Mouse (Mus musculus) embryonic facial prominence, embryonic 11.5 days (tissue): ENCODE measurements around the gene Map4. TPM values are rescaled to one million over a fixed set of nuclear protein-coding genes. Genes with fewer than 3 reads are reported as not detected.

ENCODE experiments used
- ATAC-seq: fragments of 200-750 bp; cut with Nextera tagmentation; replicated peaks from 2 replicates; pipeline ENCODE4 v1.8.0; 2017; ENCODE audit warnings: low read depth; ENCODE audit not compliant: insufficient number of reproducible peaks, low FRiP score, low TSS enrichment
- DNase-seq: peaks from one replicate; pipeline ENCODE4 v3.0.0-alpha.2; 2015; ENCODE audit warnings: low spot score
- H3K27ac ChIP-seq: fragments of 300-500 bp; sonication (generic); replicated peaks from 2 replicates; pipeline ENCODE4 v1.5.1; 2014; ENCODE audit warnings: mild to moderate bottlenecking, low read depth, low read length, control low read depth
- H3K27me3 ChIP-seq: fragments of 300-500 bp; sonication (generic); 2 replicates; pipeline ENCODE4 v1.6.1; 2014; ENCODE audit warnings: mild to moderate bottlenecking, low read length, moderate library complexity, mixed read lengths; ENCODE audit not compliant: control insufficient read depth, insufficient read depth
- H3K36me3 ChIP-seq: fragments of 300-500 bp; sonication (generic); replicated peaks from 2 replicates; pipeline ENCODE4 v1.6.1; 2014; ENCODE audit warnings: low read depth, mild to moderate bottlenecking, low read length, moderate library complexity, mixed read lengths; ENCODE audit not compliant: control insufficient read depth, insufficient read depth
- H3K4me1 ChIP-seq: fragments of 300-500 bp; sonication (generic); 2 replicates; pipeline ENCODE4 v1.6.1; 2014; ENCODE audit warnings: low read length, mixed read lengths; ENCODE audit not compliant: control insufficient read depth, insufficient read depth
- H3K4me2 ChIP-seq: fragments of 300-500 bp; sonication (generic); 2 replicates; pipeline ENCODE4 v1.6.1; 2014; ENCODE audit warnings: low read depth, mild to moderate bottlenecking, control low read depth, low read length, moderate library complexity
- H3K4me3 ChIP-seq: fragments of 300-500 bp; sonication (generic); 2 replicates; pipeline ENCODE4 v1.5.1; 2014; ENCODE audit warnings: low read depth, low read length, control low read depth
- H3K9ac ChIP-seq: fragments of 300-500 bp; sonication (generic); replicated peaks from 2 replicates; pipeline ENCODE4 v1.6.1; 2014; ENCODE audit warnings: mild to moderate bottlenecking, control low read depth, low read length
- H3K9me3 ChIP-seq: fragments of 300-500 bp; sonication (generic); replicated peaks from 2 replicates; pipeline ENCODE4 v1.6.1; 2016; ENCODE audit warnings: mild to moderate bottlenecking, low read length, inconsistent platforms, mixed read lengths; ENCODE audit not compliant: control insufficient read depth
- WGBS: fragments of 180-500 bp; shearing (Covaris S2); extraction: QIAGEN DNeasy Blood & Tissue Kit; methylation state at CpG from one replicate; pipeline ENCODE4 v1.1.7; 2014; 5-methylcytosine and 5-hydroxymethylcytosine counted together
- polyA plus RNA-seq: library from polyadenylated mRNA; unstranded; fragments of >200 nt; fragmentation: Nextera tagmentation; extraction: Ambion mirVana; gene quantifications from 2 replicates; pipeline ENCODE4 v1.2.1, GENCODE M21; 2014

Map4 gene
- polyA plus RNA-seq, 1 experiment from 2014 or later: 50.0 TPM

GRCm38 (mm10) chr9:109953538-109953937, 22.3 kb downstream of the Map4 start:
- Histone ChIP-seq H3K4me3 (no peak overlapping the region), H3K4me2 (no peak overlapping the region), H3K9me3 (no peaks in the 10 kb centered on the region), H3K9ac (no peak overlapping the region), H3K27ac (no peak overlapping the region), H3K36me3 (no peaks in the 10 kb centered on the region; the same call in 1 of the 2 replicates), H3K4me1 (no peaks in the 10 kb centered on the region), H3K27me3 (no peaks in the 10 kb centered on the region)
- 92% methylated on average over 8 of the region's 8 CpGs for WGBS
- DNase-seq (no peak), ATAC-seq (no peak)

GRCm38 (mm10) chr9:109954631-109955030, 23.4 kb downstream of the Map4 start:
- DNase-seq (no peak), ATAC-seq (no peak)
- H3K4me3 ChIP-seq: no peak overlapping the region
- no peaks in the 10 kb centered on the region for H3K27me3 ChIP-seq
- no peaks in the 10 kb centered on the region for H3K9me3 ChIP-seq
- no peaks in the 10 kb centered on the region for H3K4me1 ChIP-seq
- H3K9ac ChIP-seq: no peak overlapping the region
- no peak overlapping the region for H3K27ac ChIP-seq
- no peaks in the 10 kb centered on the region; the same call in 1 of the 2 replicates for H3K36me3 ChIP-seq
- no peak overlapping the region for H3K4me2 ChIP-seq

- Histone ChIP-seq H3K4me2 (no peak overlapping the region), H3K36me3 (no peaks in the 10 kb centered on the region), H3K9me3 (no peaks in the 10 kb centered on the region), H3K4me1 (no peaks in the 10 kb centered on the region), H3K27me3 (no peaks in the 10 kb centered on the region), H3K27ac (no peak overlapping the region), H3K4me3 (no peak overlapping the region), H3K9ac (no peak overlapping the region)
- WGBS: 28% methylated on average over 5 of the region's 5 CpGs
- ATAC-seq (no peak), DNase-seq (no peak)
Observed at GRCm38 (mm10) chr9:109959456-109960150, 28.3 kb downstream of the Map4 start.

- Histone ChIP-seq H3K27me3 (no peaks in the 10 kb centered on the region), H3K9ac (no peak overlapping the region), H3K4me2 (no peak overlapping the region), H3K4me3 (no peak overlapping the region), H3K27ac (no peak overlapping the region), H3K4me1 (no peaks in the 10 kb centered on the region), H3K9me3 (no peaks in the 10 kb centered on the region), H3K36me3 (no peaks in the 10 kb centered on the region)
- 93% methylated on average over 4 of the region's 4 CpGs for WGBS
- DNase-seq: no peak
- no peak for ATAC-seq
Observed at GRCm38 (mm10) chr9:109960593-109960992, 29.3 kb downstream of the Map4 start.

- DNase-seq: no peak
- H3K4me1 ChIP-seq: no peaks in the 10 kb centered on the region
- H3K4me3 ChIP-seq: no peak overlapping the region
- H3K36me3 ChIP-seq: no peaks in the 10 kb centered on the region
- no peaks in the 10 kb centered on the region for H3K9me3 ChIP-seq
- H3K27ac ChIP-seq: no peak overlapping the region
- no peaks in the 10 kb centered on the region for H3K27me3 ChIP-seq
- no peak overlapping the region for H3K9ac ChIP-seq
- H3K4me2 ChIP-seq: no peak overlapping the region
- ATAC-seq: no peak
Observed at GRCm38 (mm10) chr9:109964761-109965160, 33.5 kb downstream of the Map4 start.

GRCm38 (mm10) chr9:109968351-109969116, 37.3 kb downstream of the Map4 start:
- DNase-seq (no peak), ATAC-seq (no peak)
- Histone ChIP-seq H3K4me1 (no peaks in the 10 kb centered on the region), H3K27ac (no peak overlapping the region), H3K36me3 (no peaks in the 10 kb centered on the region), H3K9ac (no peak overlapping the region), H3K4me3 (no peak overlapping the region), H3K27me3 (no peaks in the 10 kb centered on the region), H3K4me2 (no peak overlapping the region), H3K9me3 (no peaks in the 10 kb centered on the region)
- WGBS: 67% methylated on average over 4 of the region's 4 CpGs

- Histone ChIP-seq H3K9me3 (no peaks in the 10 kb centered on the region), H3K27ac (no peak overlapping the region), H3K4me1 (no peaks in the 10 kb centered on the region), H3K27me3 (no peaks in the 10 kb centered on the region), H3K4me2 (no peak overlapping the region), H3K4me3 (no peak overlapping the region), H3K36me3 (no peaks in the 10 kb centered on the region), H3K9ac (no peak overlapping the region)
- DNase-seq (no peak), ATAC-seq (no peak)
- 85% methylated on average over 3 of the region's 3 CpGs for WGBS
Observed at GRCm38 (mm10) chr9:109969181-109969580, 37.9 kb downstream of the Map4 start.

GRCm38 (mm10) chr9:109969792-109970336, 38.6 kb downstream of the Map4 start:
- WGBS: 87% methylated on average over 4 of the region's 4 CpGs
- H3K9ac ChIP-seq: no peak overlapping the region
- no peak overlapping the region for H3K4me2 ChIP-seq

More at GRCm38 (mm10) chr9:109969792-109970336, 38.6 kb downstream of the Map4 start:
- Histone ChIP-seq H3K4me1 (no peaks in the 10 kb centered on the region), H3K4me3 (no peak overlapping the region), H3K36me3 (no peaks in the 10 kb centered on the region), H3K27me3 (no peaks in the 10 kb centered on the region), H3K9me3 (no peaks in the 10 kb centered on the region), H3K27ac (no peak overlapping the region)
- ATAC-seq (no peak), DNase-seq (no peak)
